Mouse (Mus musculus): ENCODE measurements around the gene Fntb.

- TF ChIP-seq CTCF (IDR thresholded peaks at IDR 0.05) (no peak), EP300 (IDR thresholded peaks at IDR 0.05) (peak; percentile 78)
Measured at GRCm38 (mm10) chr12:76818120-76818519, 52.7 kb downstream of the Fntb start.
